Mouse (Mus musculus) forebrain, embryonic 10.5 days (tissue): ENCODE measurements around the gene Slc25a25. TPM values are rescaled to one million over a fixed set of nuclear protein-coding genes. Genes with fewer than 3 reads are reported as not detected.
A peak's percentile ranks its signal among the peaks of the same experiment; 100 is the strongest.
"Not testable (repeated sequence)": the region's sequence is repeated elsewhere in the genome, so short reads cannot be mapped to it uniquely, and the experiment has no call there.

Experiments
- DNase-seq: peaks from one replicate; pipeline ENCODE4 v3.0.0-alpha.2; 2017; ENCODE audit warnings: low spot score; ENCODE audit errors: extremely low spot score
- H3K27ac ChIP-seq: fragments of 300-500 bp; sonication (generic); 2 replicates; pipeline ENCODE4 v1.5.1; 2016; ENCODE audit warnings: mild to moderate bottlenecking
- H3K27me3 ChIP-seq: fragments of 300-500 bp; sonication (generic); 2 replicates; pipeline ENCODE4 v1.6.1; 2016; ENCODE audit warnings: mild to moderate bottlenecking; ENCODE audit not compliant: poor library complexity, severe bottlenecking
- H3K36me3 ChIP-seq: fragments of 300-500 bp; sonication (generic); replicated peaks from 2 replicates; pipeline ENCODE4 v1.6.1; 2016; ENCODE audit warnings: mild to moderate bottlenecking, moderate library complexity
- H3K4me1 ChIP-seq: fragments of 300-500 bp; sonication (generic); 2 replicates; pipeline ENCODE4 v1.6.1; 2016
- H3K4me3 ChIP-seq: fragments of 300-500 bp; sonication (generic); 2 replicates; pipeline ENCODE4 v1.5.1; 2016; ENCODE audit warnings: mild to moderate bottlenecking, moderate library complexity
- H3K9me3 ChIP-seq: fragments of 300-500 bp; sonication (generic); 2 replicates; pipeline ENCODE4 v1.6.1; 2016; ENCODE audit warnings: mild to moderate bottlenecking, moderate library complexity
- WGBS: fragments of 180-500 bp; shearing (Covaris S2); methylation state at CpG from one replicate; pipeline ENCODE4 v1.1.7; 2016; 5-methylcytosine and 5-hydroxymethylcytosine counted together
- polyA plus RNA-seq: library from polyadenylated mRNA; unstranded; fragments of >200 nt; fragmentation: Nextera tagmentation; extraction: Ambion mirVana; gene quantifications from 2 replicates; pipeline ENCODE4 v1.2.1, GENCODE M21; 2016

Gene Slc25a25
- 25.0 and 26.3 TPM in 2 replicates for polyA plus RNA-seq

- Histone ChIP-seq H3K9me3 (no peaks in the 10 kb centered on the region), H3K4me1 (peaks cover 52% of the 10 kb centered on the region), H3K4me3 (peak within 1 kb of the TSS; percentile 82), H3K27ac (peak within 1 kb of the TSS; percentile 90), H3K27me3 (no peaks in the 10 kb centered on the region), H3K36me3 (peaks cover 16% of the 10 kb centered on the region)
- peak; percentile 95 for DNase-seq
- under 1% methylated on average over 102 of the region's 103 CpGs for WGBS
These were observed at the start of gene Slc25a25 for GRCm38 (mm10) chr2:32450881-32451844. TSS of gene Slc25a25 (minus strand) at chr2:32451445.

GRCm38 (mm10) chr2:32500461-32500860, 49.2 kb upstream of the Slc25a25 start:
- H3K27me3 ChIP-seq = no peaks in the 10 kb centered on the region
- WGBS = 87% methylated on average over 5 of the region's 5 CpGs
- no peak for DNase-seq
- peaks cover 8% of the 10 kb centered on the region for H3K9me3 ChIP-seq
- H3K4me1 ChIP-seq = peaks cover 2% of the 10 kb centered on the region; the same call in 1 of the 2 replicates
- no peaks in the 10 kb centered on the region for H3K36me3 ChIP-seq
- no peak overlapping the region for H3K27ac ChIP-seq
- H3K4me3 ChIP-seq = no peak overlapping the region

GRCm38 (mm10) chr2:32499365-32499764, 48.1 kb upstream of the Slc25a25 start:
- 88% methylated on average over 4 of the region's 4 CpGs for WGBS
- H3K27me3 ChIP-seq = no peaks in the 10 kb centered on the region

GRCm38 (mm10) chr2:32496190-32496589, 44.9 kb upstream of the Slc25a25 start:
- Histone ChIP-seq H3K4me1 (peaks cover 11% of the 10 kb centered on the region; the same call in 1 of the 2 replicates), H3K9me3 (peaks cover 8% of the 10 kb centered on the region), H3K27me3 (no peaks in the 10 kb centered on the region), H3K27ac (no peak overlapping the region), H3K36me3 (no peaks in the 10 kb centered on the region), H3K4me3 (no peak overlapping the region)
- WGBS = 71% methylated on average over 5 of the region's 5 CpGs
- DNase-seq = no peak

More at GRCm38 (mm10) chr2:32499365-32499764, 48.1 kb upstream of the Slc25a25 start:
- Histone ChIP-seq H3K27ac (no peak overlapping the region), H3K4me1 (peaks cover 11% of the 10 kb centered on the region; the same call in 1 of the 2 replicates), H3K4me3 (no peak overlapping the region), H3K36me3 (no peaks in the 10 kb centered on the region), H3K9me3 (peaks cover 8% of the 10 kb centered on the region)
- no peak for DNase-seq

GRCm38 (mm10) chr2:32495185-32495726, 44.0 kb upstream of the Slc25a25 start:
- H3K4me1 ChIP-seq = peaks cover 11% of the 10 kb centered on the region; the same call in 1 of the 2 replicates
- H3K27me3 ChIP-seq = no peaks in the 10 kb centered on the region
- H3K27ac ChIP-seq = peak overlapping the region; percentile 45; the same call in 1 of the 2 replicates
- WGBS = 88% methylated on average over 20 of the region's 20 CpGs
- H3K36me3 ChIP-seq = no peaks in the 10 kb centered on the region
- H3K4me3 ChIP-seq = no peak overlapping the region
- peaks cover 8% of the 10 kb centered on the region for H3K9me3 ChIP-seq
- no peak for DNase-seq

GRCm38 (mm10) chr2:32494522-32494921, 43.3 kb upstream of the Slc25a25 start:
- Histone ChIP-seq H3K36me3 (no peaks in the 10 kb centered on the region), H3K27me3 (no peaks in the 10 kb centered on the region), H3K4me3 (no peak overlapping the region), H3K9me3 (peaks cover 8% of the 10 kb centered on the region), H3K4me1 (peaks cover 11% of the 10 kb centered on the region; the same call in 1 of the 2 replicates), H3K27ac (peak overlapping the region; percentile 41; the same call in 1 of the 2 replicates)
- WGBS = 79% methylated on average over 2 of the region's 2 CpGs
- DNase-seq = no peak

- WGBS = 85% methylated on average over 12 of the region's 12 CpGs
- Histone ChIP-seq H3K9me3 (peaks cover under 1% of the 10 kb centered on the region; the same call in 1 of the 2 replicates), H3K27me3 (no peaks in the 10 kb centered on the region), H3K27ac (no peak overlapping the region), H3K4me3 (no peak overlapping the region), H3K4me1 (peaks cover 11% of the 10 kb centered on the region; the same call in 1 of the 2 replicates), H3K36me3 (no peaks in the 10 kb centered on the region)
- no peak for DNase-seq
These were observed 42.1 kb upstream of the Slc25a25 start for GRCm38 (mm10) chr2:32493301-32493701.

- H3K27me3 ChIP-seq = no peaks in the 10 kb centered on the region
- no peak overlapping the region for H3K4me3 ChIP-seq
- H3K36me3 ChIP-seq = no peaks in the 10 kb centered on the region
- H3K4me1 ChIP-seq = peaks cover 11% of the 10 kb centered on the region; the same call in 1 of the 2 replicates
- 73% methylated on average over 2 of the region's 2 CpGs for WGBS
- no peak overlapping the region for H3K27ac ChIP-seq
- no peaks in the 10 kb centered on the region for H3K9me3 ChIP-seq
- DNase-seq = no peak
These were observed 41.4 kb upstream of the Slc25a25 start for GRCm38 (mm10) chr2:32492661-32493060.

- peaks cover 11% of the 10 kb centered on the region; the same call in 1 of the 2 replicates for H3K4me1 ChIP-seq
- H3K27ac ChIP-seq, H3K36me3 ChIP-seq, DNase-seq, H3K4me3 ChIP-seq, H3K27me3 ChIP-seq, H3K9me3 ChIP-seq: not testable (repeated sequence)
These were observed 39.5 kb upstream of the Slc25a25 start for GRCm38 (mm10) chr2:32490730-32491129.

- H3K4me3 ChIP-seq = no peak overlapping the region
- no peaks in the 10 kb centered on the region for H3K27me3 ChIP-seq
- no peak overlapping the region for H3K27ac ChIP-seq
- no peaks in the 10 kb centered on the region for H3K36me3 ChIP-seq
- peak; percentile 82 for DNase-seq
- under 1% methylated on average over 5 of the region's 5 CpGs for WGBS
- H3K9me3 ChIP-seq = no peaks in the 10 kb centered on the region
- no peaks in the 10 kb centered on the region; the same call in 1 of the 2 replicates for H3K4me1 ChIP-seq
These were observed 37.4 kb upstream of the Slc25a25 start for GRCm38 (mm10) chr2:32488679-32489078.

- Histone ChIP-seq H3K4me3 (no peak overlapping the region), H3K27ac (peak overlapping the region; percentile 68), H3K27me3 (no peaks in the 10 kb centered on the region), H3K36me3 (no peaks in the 10 kb centered on the region), H3K9me3 (no peaks in the 10 kb centered on the region), H3K4me1 (no peaks in the 10 kb centered on the region; the same call in 1 of the 2 replicates)
- DNase-seq = peak; percentile 90
- 8% methylated on average over 6 of the region's 6 CpGs for WGBS
These were observed 35.9 kb upstream of the Slc25a25 start for GRCm38 (mm10) chr2:32487124-32487623.

- 94% methylated on average over 9 of the region's 9 CpGs for WGBS
- no peaks in the 10 kb centered on the region for H3K9me3 ChIP-seq
- no peak for DNase-seq
These were observed 34.9 kb upstream of the Slc25a25 start for GRCm38 (mm10) chr2:32486155-32486554.

More at GRCm38 (mm10) chr2:32486155-32486554, 34.9 kb upstream of the Slc25a25 start:
- no peak overlapping the region for H3K4me3 ChIP-seq
- H3K27ac ChIP-seq = 0 out of 2 replicates have a peak overlapping the region, but pooled peaks have one; percentile 68
- no peaks in the 10 kb centered on the region; the same call in 1 of the 2 replicates for H3K4me1 ChIP-seq
- no peaks in the 10 kb centered on the region for H3K36me3 ChIP-seq
- H3K27me3 ChIP-seq = no peaks in the 10 kb centered on the region
